Mouse (Mus musculus): ENCODE data around the gene Rpl5.

DNA sequence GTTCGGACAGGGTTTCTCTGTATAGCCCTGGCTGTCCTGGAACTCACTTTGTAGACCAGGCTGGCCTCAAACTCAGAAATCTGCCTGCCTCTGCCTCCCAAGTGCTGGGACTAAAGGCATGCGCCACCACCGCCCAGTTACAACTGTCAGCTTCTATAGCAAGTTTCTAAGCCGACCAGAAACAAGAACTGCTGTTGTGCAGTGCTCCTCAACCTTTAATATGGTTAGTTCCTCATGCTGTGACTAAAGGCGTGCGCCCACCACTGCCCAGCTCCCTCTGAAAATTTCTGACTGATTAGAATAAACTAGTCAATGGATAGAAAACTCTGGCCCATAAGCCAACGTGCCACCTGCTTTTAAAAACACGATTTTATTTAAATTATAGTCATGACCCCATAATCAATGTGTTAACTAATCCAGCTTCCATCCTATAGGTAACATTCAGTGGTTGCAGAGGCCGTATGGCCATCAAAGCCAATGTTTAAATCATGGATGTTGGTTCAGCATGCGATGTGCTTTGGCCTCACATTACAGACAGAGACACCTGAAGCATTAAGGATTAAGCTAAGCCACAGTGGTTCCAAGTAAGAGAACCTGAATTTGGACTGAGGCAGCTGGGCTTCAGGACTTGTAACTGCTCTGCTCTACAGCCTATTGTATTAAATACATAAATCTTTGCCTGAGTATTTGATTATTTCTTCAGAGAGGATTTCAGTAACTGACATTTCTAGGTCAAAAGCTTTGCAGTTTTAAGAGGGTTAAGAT lies 36.5 kb downstream of the Rpl5 start:
- TF ChIP-seq POLR2A (IDR thresholded peaks at IDR 0.05; ENCODE audit: low read depth, low read length) (no peak), CTCF (IDR thresholded peaks at IDR 0.05; ENCODE audit: extremely low read depth, insufficient read depth, insufficient read length, insufficient replicate concordance) (no peak)

Data from spleen, adult 2 months (tissue).